Mouse (Mus musculus) left cerebral cortex, adult 6 months (tissue): Measurements from ENCODE around the gene Ulk3. TPM values are rescaled to one million over a fixed set of nuclear protein-coding genes. Genes with fewer than 3 reads are reported as not detected.

ENCODE experiments used
- long read RNA-seq, 2 experiments: library from polyadenylated mRNA; unstranded; transcript quantifications; one replicate each; pipeline ENCODE4 v2.0.0; 2019 to 2020
- polyA plus RNA-seq: library from polyadenylated mRNA; unstranded; fragments of <200 nt; fragmentation: Nextera tagmentation; gene quantifications from 2 replicates; pipeline ENCODE4 v1.2.3, GENCODE M21; 2021

Gene Ulk3
- polyA plus RNA-seq = 9.0 and 10.7 TPM in 2 replicates
- long read RNA-seq, experiment 1, transcript Ulk3-201 (16 exons, 2,826 nt) = major isoform, 18 of 45 reads
- long read RNA-seq, experiment 1, partial matches to known transcripts = 4 of 45 reads
- long read RNA-seq, experiment 1, other reads (novel, unspliced or antisense) = 23 of 45 reads
- long read RNA-seq, experiment 2, partial matches to known transcripts = 3 of 7 reads
- long read RNA-seq, experiment 2, other reads (novel, unspliced or antisense) = 3 of 7 reads

GRCm38 (mm10) chr9:57589224-57590126 is at the start of gene Ulk3:
Gene Ulk3 (plus strand): TSS chr9:57589452.

GRCm38 (mm10) chr9:57552139-57552887 is 36.9 kb upstream of the Ulk3 start, which contains the start of gene Mpi:
Gene Mpi (minus strand): TSS chr9:57552763.

GRCm38 (mm10) chr9:57560861-57561710 is 28.2 kb upstream of the Ulk3 start, which contains the start of gene Scamp2:
Gene Scamp2 (plus strand): TSS chr9:57560943.

GRCm38 (mm10) chr9:57606139-57606851 is 17.0 kb downstream of the Ulk3 start, which contains the start of gene Cplx3:
Gene Cplx3 (minus strand): TSS chr9:57606281.

GRCm38 (mm10) chr9:57620674-57621073 is 31.4 kb downstream of the Ulk3 start, which contains the start of gene Lman1l:
Gene Lman1l (minus strand): TSS chr9:57620774.

Other genes with a start within 250 kb of the Ulk3 start
- gene Ppcdc, start 149.3 kb upstream of the Ulk3 start, polyA plus RNA-seq = 15.0 and 15.5 TPM in 2 replicates
- 177 and 316 TPM in 2 replicates for gene Scamp5, start 121.4 kb upstream of the Ulk3 start, polyA plus RNA-seq
- gene Rpp25, start 85.4 kb upstream of the Ulk3 start, polyA plus RNA-seq = 28.6 and 31.5 TPM in 2 replicates
- gene Cox5a, start 68.2 kb upstream of the Ulk3 start, polyA plus RNA-seq = 1,376 and 1,378 TPM in 2 replicates
- 10.2 and 15.6 TPM in 2 replicates for gene Fam219b, start 51.9 kb upstream of the Ulk3 start, polyA plus RNA-seq
- gene Mpi, start 36.7 kb upstream of the Ulk3 start, polyA plus RNA-seq = 43.9 and 57.3 TPM in 2 replicates
- 27.6 and 31.6 TPM in 2 replicates for gene Scamp2, start 28.5 kb upstream of the Ulk3 start, polyA plus RNA-seq
- gene Cplx3, start 16.8 kb downstream of the Ulk3 start, polyA plus RNA-seq = 14.1 and 17.1 TPM in 2 replicates
- gene Lman1l, start 31.3 kb downstream of the Ulk3 start, polyA plus RNA-seq = not detected in 2 replicates
- gene Csk, start 64.2 kb downstream of the Ulk3 start, polyA plus RNA-seq = 4.2 and 6.2 TPM in 2 replicates
- not detected in 2 replicates for gene Cyp1a2, start 94.3 kb downstream of the Ulk3 start, polyA plus RNA-seq
- gene Cyp1a1, start 98.5 kb downstream of the Ulk3 start, polyA plus RNA-seq = 0.08 and 0.15 TPM in 2 replicates
- gene Edc3, start 119.1 kb downstream of the Ulk3 start, polyA plus RNA-seq = 9.0 and 10.6 TPM in 2 replicates
- 34.3 and 39.4 TPM in 2 replicates for gene Clk3, start 176.4 kb downstream of the Ulk3 start, polyA plus RNA-seq
- 2.2 and 2.8 TPM in 2 replicates for gene Arid3b, start 247.3 kb downstream of the Ulk3 start, polyA plus RNA-seq